Mouse (Mus musculus) small intestine, adult 2 months (tissue): Measurements from ENCODE around the gene Gm6034.

Experiments used
- CTCF ChIP-seq: fragments of 200-500 bp; IDR thresholded peaks from 2 replicates; pipeline ENCODE4 v1.5.1; 2012; ENCODE audit warnings: low read depth, mild to moderate bottlenecking, control low read depth, inconsistent platforms, low read length, moderate library complexity, mixed read lengths; ENCODE audit not compliant: insufficient replicate concordance, insufficient read length; ENCODE audit errors: extremely low read depth
- POLR2A ChIP-seq: fragments of 200-500 bp; IDR thresholded peaks from 2 replicates; pipeline ENCODE4 v1.6.1; 2012; ENCODE audit warnings: low read depth, mild to moderate bottlenecking, control low read depth, inconsistent platforms, low read length, moderate library complexity

DNA sequence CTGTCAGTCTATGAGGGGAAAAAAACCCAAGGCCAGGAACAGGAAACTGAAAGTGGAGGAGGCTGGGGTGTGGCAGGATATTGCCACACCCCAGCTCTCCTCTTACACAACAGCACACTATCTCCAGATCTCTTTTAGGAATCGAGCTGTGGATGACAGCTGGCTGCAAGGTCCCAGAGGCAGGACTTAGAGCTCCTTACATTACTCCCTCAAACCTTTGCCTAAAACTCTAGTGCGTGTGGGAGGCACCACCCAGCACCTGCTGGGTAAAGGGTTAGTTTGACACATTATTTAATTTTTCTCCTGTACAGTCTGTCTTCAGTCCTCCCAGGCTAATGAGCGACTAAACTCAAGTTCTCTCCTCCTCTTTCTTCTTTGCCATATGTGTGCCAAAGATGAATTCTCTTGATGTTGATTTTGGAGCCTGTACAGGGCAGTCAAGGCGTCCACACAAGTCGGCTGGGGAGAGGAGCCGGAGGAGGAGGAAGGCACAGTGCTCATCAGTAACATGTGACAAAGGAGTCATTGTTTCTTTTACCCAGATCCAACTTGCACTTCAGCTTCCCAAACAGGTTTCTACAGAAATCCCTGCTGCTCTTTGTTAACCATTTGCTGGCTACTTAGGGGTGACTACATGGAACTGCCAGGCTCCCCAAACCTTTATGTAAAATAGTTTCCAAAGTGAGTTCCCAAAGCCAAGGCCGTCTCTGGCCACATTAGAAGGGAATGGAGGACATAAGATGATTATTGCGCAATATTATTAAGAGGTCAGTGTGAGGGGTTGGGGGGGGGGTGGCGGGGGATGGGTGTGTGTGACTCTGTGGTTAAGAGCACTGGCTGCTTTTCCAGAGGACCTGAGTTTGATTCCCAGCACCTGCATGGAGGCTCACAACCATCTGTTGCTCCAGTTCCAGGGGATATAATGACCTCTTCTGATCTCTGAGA lies 18.8 kb upstream of the Gm6034 start:
- TF ChIP-seq CTCF, result no peak
- no peak; the same call in 1 of the 2 replicates for TF ChIP-seq POLR2A
